Mouse (Mus musculus): ENCODE data around the gene Gm17428. TPM values are rescaled to one million over a fixed set of nuclear protein-coding genes. Genes with fewer than 3 reads are reported as not detected.

Gene Gm17428
- not detected for polyA plus RNA-seq (2014; fragmentation: Illumina TruSeq; extraction: RNeasy Lipid Tissue Mini Kit (QIAGEN cat#74804); ENCODE audit: insufficient read depth, low read depth, low replicate concordance)

GRCm38 (mm10) chr14:54976633-54977032, at the start of gene Gm17428:
Gene Gm17428 (plus strand): TSS chr14:54976933.

GRCm38 (mm10) chr14:54932645-54933150, 44.0 kb upstream of the Gm17428 start, which contains the start of gene Il25:
Gene Il25 (plus strand): TSS chr14:54932695.

GRCm38 (mm10) chr14:54935904-54936830, 40.6 kb upstream of the Gm17428 start, which contains the start of gene Cmtm5:
Gene Cmtm5 (plus strand): TSS chr14:54936261.

GRCm38 (mm10) chr14:54966320-54966977, 10.3 kb upstream of the Gm17428 start, which contains the start of gene Myh6:
Gene Myh6 (minus strand): TSS chr14:54966927.

GRCm38 (mm10) chr14:54994136-54994868, 17.6 kb downstream of the Gm17428 start, which contains the start of gene Myh7:
Gene Myh7 (minus strand): TSS chr14:54994626.

GRCm38 (mm10) chr14:55014991-55015766, 38.4 kb downstream of the Gm17428 start, which contains the start of gene Ngdn:
Gene Ngdn (plus strand): TSS chr14:55015454.

Other genes starting within 250 kb of the Gm17428 start
- 1.4 TPM for gene Slc7a8, start 195.0 kb upstream of the Gm17428 start, polyA plus RNA-seq (2014; fragmentation: Illumina TruSeq; extraction: RNeasy Lipid Tissue Mini Kit (QIAGEN cat#74804); ENCODE audit: insufficient read depth, low read depth, low replicate concordance)
- gene Rnf212b, start 162.8 kb upstream of the Gm17428 start, polyA plus RNA-seq (2014; fragmentation: Illumina TruSeq; extraction: RNeasy Lipid Tissue Mini Kit (QIAGEN cat#74804); ENCODE audit: insufficient read depth, low read depth, low replicate concordance), result not detected
- gene Homez, start 106.0 kb upstream of the Gm17428 start, polyA plus RNA-seq (2014; fragmentation: Illumina TruSeq; extraction: RNeasy Lipid Tissue Mini Kit (QIAGEN cat#74804); ENCODE audit: insufficient read depth, low read depth, low replicate concordance), result 2.8 TPM
- gene Ppp1r3e, start 99.4 kb upstream of the Gm17428 start, polyA plus RNA-seq (2014; fragmentation: Illumina TruSeq; extraction: RNeasy Lipid Tissue Mini Kit (QIAGEN cat#74804); ENCODE audit: insufficient read depth, low read depth, low replicate concordance), result 8.1 TPM
- 36.2 TPM for gene Bcl2l2, start 93.6 kb upstream of the Gm17428 start, polyA plus RNA-seq (2014; fragmentation: Illumina TruSeq; extraction: RNeasy Lipid Tissue Mini Kit (QIAGEN cat#74804); ENCODE audit: insufficient read depth, low read depth, low replicate concordance)
- gene Gm20521, start 93.5 kb upstream of the Gm17428 start, polyA plus RNA-seq (2014; fragmentation: Illumina TruSeq; extraction: RNeasy Lipid Tissue Mini Kit (QIAGEN cat#74804); ENCODE audit: insufficient read depth, low read depth, low replicate concordance), result not detected
- gene Pabpn1, start 84.4 kb upstream of the Gm17428 start, polyA plus RNA-seq (2014; fragmentation: Illumina TruSeq; extraction: RNeasy Lipid Tissue Mini Kit (QIAGEN cat#74804); ENCODE audit: insufficient read depth, low read depth, low replicate concordance), result 89.4 TPM
- gene Slc22a17, start 63.8 kb upstream of the Gm17428 start, polyA plus RNA-seq (2014; fragmentation: Illumina TruSeq; extraction: RNeasy Lipid Tissue Mini Kit (QIAGEN cat#74804); ENCODE audit: insufficient read depth, low read depth, low replicate concordance), result 9.3 TPM
- gene Efs, start 50.8 kb upstream of the Gm17428 start, polyA plus RNA-seq (2014; fragmentation: Illumina TruSeq; extraction: RNeasy Lipid Tissue Mini Kit (QIAGEN cat#74804); ENCODE audit: insufficient read depth, low read depth, low replicate concordance), result 3.3 TPM
- not detected for gene Il25, start 44.2 kb upstream of the Gm17428 start, polyA plus RNA-seq (2014; fragmentation: Illumina TruSeq; extraction: RNeasy Lipid Tissue Mini Kit (QIAGEN cat#74804); ENCODE audit: insufficient read depth, low read depth, low replicate concordance)
- gene Cmtm5, start 40.7 kb upstream of the Gm17428 start, polyA plus RNA-seq (2014; fragmentation: Illumina TruSeq; extraction: RNeasy Lipid Tissue Mini Kit (QIAGEN cat#74804); ENCODE audit: insufficient read depth, low read depth, low replicate concordance), result not detected
- 170 TPM for gene Myh6, start 10.0 kb upstream of the Gm17428 start, polyA plus RNA-seq (2014; fragmentation: Illumina TruSeq; extraction: RNeasy Lipid Tissue Mini Kit (QIAGEN cat#74804); ENCODE audit: insufficient read depth, low read depth, low replicate concordance)
- 10.6 TPM for gene Myh7, start 17.7 kb downstream of the Gm17428 start, polyA plus RNA-seq (2014; fragmentation: Illumina TruSeq; extraction: RNeasy Lipid Tissue Mini Kit (QIAGEN cat#74804); ENCODE audit: insufficient read depth, low read depth, low replicate concordance)
- gene Ngdn, start 38.5 kb downstream of the Gm17428 start, polyA plus RNA-seq (2014; fragmentation: Illumina TruSeq; extraction: RNeasy Lipid Tissue Mini Kit (QIAGEN cat#74804); ENCODE audit: insufficient read depth, low read depth, low replicate concordance), result 49.9 TPM
- gene Zfhx2, start 115.4 kb downstream of the Gm17428 start, polyA plus RNA-seq (2014; fragmentation: Illumina TruSeq; extraction: RNeasy Lipid Tissue Mini Kit (QIAGEN cat#74804); ENCODE audit: insufficient read depth, low read depth, low replicate concordance), result 0.37 TPM
- gene Thtpa, start 117.9 kb downstream of the Gm17428 start, polyA plus RNA-seq (2014; fragmentation: Illumina TruSeq; extraction: RNeasy Lipid Tissue Mini Kit (QIAGEN cat#74804); ENCODE audit: insufficient read depth, low read depth, low replicate concordance), result 7.4 TPM
- gene Ap1g2, start 129.7 kb downstream of the Gm17428 start, polyA plus RNA-seq (2014; fragmentation: Illumina TruSeq; extraction: RNeasy Lipid Tissue Mini Kit (QIAGEN cat#74804); ENCODE audit: insufficient read depth, low read depth, low replicate concordance), result 16.4 TPM
- gene Jph4, start 140.0 kb downstream of the Gm17428 start, polyA plus RNA-seq (2014; fragmentation: Illumina TruSeq; extraction: RNeasy Lipid Tissue Mini Kit (QIAGEN cat#74804); ENCODE audit: insufficient read depth, low read depth, low replicate concordance), result 0.07 TPM
- gene Dhrs2, start 245.1 kb downstream of the Gm17428 start, polyA plus RNA-seq (2014; fragmentation: Illumina TruSeq; extraction: RNeasy Lipid Tissue Mini Kit (QIAGEN cat#74804); ENCODE audit: insufficient read depth, low read depth, low replicate concordance), result not detected

Measured in lung, adult 10 weeks (tissue).